Mouse (Mus musculus) bone marrow macrophage, adult 2 months (primary cell): Measurements from ENCODE around the gene Rbm47.

ENCODE experiments used
- CTCF ChIP-seq: IDR thresholded peaks from 2 replicates; pipeline ENCODE4 v1.5.1; 2012; ENCODE audit warnings: low read depth, mild to moderate bottlenecking, low read length, moderate library complexity
- POLR2A ChIP-seq: IDR thresholded peaks from 2 replicates; pipeline ENCODE4 v1.6.1; 2012; ENCODE audit warnings: mild to moderate bottlenecking, low read depth, low read length, borderline replicate concordance

DNA sequence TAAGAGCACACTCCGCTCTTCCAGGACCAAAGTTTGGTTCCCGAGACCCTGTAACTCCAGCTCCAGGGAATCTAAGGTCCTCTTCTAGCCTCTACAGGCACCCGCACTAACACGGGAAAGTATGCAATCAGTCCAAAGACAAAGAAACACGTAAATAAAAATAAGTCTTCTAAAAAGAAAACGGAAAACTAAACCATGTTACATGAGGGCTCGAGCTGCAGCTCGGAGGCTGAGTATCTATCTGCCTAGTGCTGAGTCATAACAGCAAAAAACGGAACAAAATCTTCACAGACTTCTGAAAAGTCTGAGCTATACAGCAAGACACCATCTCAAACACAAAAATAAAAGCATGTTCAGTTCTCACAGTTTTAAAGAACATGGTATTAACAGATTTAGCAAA lies 86.0 kb downstream of the Rbm47 start:
- TF ChIP-seq CTCF, result no peak
- TF ChIP-seq POLR2A, result no peak
